Mouse (Mus musculus): ENCODE data around the gene Hid1. TPM values are rescaled to one million over a fixed set of nuclear protein-coding genes. Genes with fewer than 3 reads are reported as not detected.

The Hid1 gene
- polyA plus RNA-seq, 1 experiment from 2014 or later: 67.2 TPM

DNA sequence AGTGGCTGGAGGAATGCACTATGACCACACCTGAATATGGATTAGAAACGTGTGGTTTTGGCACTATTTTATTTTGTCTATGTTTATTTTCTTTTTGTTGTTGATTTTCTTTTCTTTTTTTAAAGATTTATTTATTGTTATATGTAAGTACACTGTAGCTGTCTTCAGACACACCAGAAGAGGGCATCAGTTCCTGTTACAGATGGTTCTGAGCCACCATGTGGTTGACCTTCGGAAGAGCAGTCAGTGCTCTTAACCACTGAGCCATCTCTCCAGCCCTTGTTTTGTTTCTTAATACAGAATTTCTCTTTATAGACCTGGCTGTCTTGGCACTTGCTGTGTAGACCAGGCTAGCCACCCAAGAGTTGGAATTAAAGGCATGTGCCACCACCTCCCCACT is 5.2 kb upstream of the Hid1 start:
- H3K36me3 ChIP-seq (replicated peaks): no peaks in the 10 kb centered on the region
- H3K4me2 ChIP-seq: no peak overlapping the region
- H3K27me3 ChIP-seq (replicated peaks): peaks cover 6% of the 10 kb centered on the region; the same call in 1 of the 2 replicates
- WGBS: 47% methylated on average over 2 of the region's 2 CpGs
- no peak overlapping the region for H3K4me3 ChIP-seq
- peaks cover 14% of the 10 kb centered on the region for H3K4me1 ChIP-seq
- H3K27ac ChIP-seq: no peak overlapping the region
- no peak overlapping the region for H3K9ac ChIP-seq
- ATAC-seq (replicated peaks): no peak
- H3K9me3 ChIP-seq: no peaks in the 10 kb centered on the region

DNA sequence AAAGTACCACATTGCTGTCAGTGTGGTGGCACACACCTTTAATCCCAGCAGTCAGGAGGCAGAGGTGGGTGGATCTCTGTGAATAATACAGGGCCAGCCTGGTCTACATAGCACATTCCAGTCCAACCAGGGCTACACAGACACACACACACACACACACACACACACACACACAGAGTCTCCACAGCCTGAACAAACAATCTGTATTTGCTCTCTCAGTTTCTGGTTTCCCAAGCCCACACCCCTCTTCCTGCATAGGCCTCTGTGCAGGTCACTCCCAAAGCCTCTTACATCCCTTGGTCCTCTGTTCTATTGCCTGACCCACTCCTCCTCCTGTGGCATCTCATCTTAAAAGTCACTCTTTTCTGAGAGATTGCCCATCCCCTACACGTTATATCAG is 4.5 kb upstream of the Hid1 start:
- H3K9ac ChIP-seq: no peak overlapping the region
- H3K4me3 ChIP-seq: no peak overlapping the region
- no peak overlapping the region for H3K27ac ChIP-seq
- peaks cover 14% of the 10 kb centered on the region for H3K4me1 ChIP-seq
- peaks cover 6% of the 10 kb centered on the region; the same call in 1 of the 2 replicates for H3K27me3 ChIP-seq (replicated peaks)
- no peak overlapping the region for H3K4me2 ChIP-seq
- whole genome bisulfite sequencing: 69% methylated on average over 1 of the region's 1 CpGs
- no peak for ATAC-seq (replicated peaks)
- H3K9me3 ChIP-seq: no peaks in the 10 kb centered on the region
- no peaks in the 10 kb centered on the region for H3K36me3 ChIP-seq (replicated peaks)

DNA sequence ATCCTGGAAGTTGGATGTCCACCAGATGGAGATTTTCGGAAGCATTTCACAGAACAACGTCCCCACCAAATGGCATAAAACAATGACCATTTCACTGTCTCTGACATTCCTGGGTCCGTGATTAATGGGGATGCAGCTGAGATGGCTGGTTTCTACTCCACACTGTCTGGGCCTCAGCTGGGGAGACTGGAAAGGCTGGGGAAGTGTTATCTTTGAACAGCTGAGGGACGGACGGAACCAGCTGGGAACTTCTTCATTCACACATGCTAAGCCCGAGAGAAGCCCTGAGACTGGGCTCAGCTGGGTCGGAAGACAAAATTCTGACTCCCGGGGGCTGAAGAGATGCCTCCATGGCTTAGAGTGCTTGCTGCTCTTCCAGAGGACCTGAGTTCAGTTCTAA is 3.8 kb upstream of the Hid1 start:
- Histone ChIP-seq H3K4me3 (no peak overlapping the region), H3K4me1 (peaks cover 20% of the 10 kb centered on the region), H3K36me3 (replicated peaks) (no peaks in the 10 kb centered on the region), H3K9me3 (no peaks in the 10 kb centered on the region), H3K4me2 (no peak overlapping the region), H3K9ac (no peak overlapping the region), H3K27me3 (replicated peaks) (peaks cover 6% of the 10 kb centered on the region; the same call in 1 of the 2 replicates), H3K27ac (no peak overlapping the region)
- WGBS: 76% methylated on average over 8 of the region's 8 CpGs
- ATAC-seq (replicated peaks): no peak

DNA sequence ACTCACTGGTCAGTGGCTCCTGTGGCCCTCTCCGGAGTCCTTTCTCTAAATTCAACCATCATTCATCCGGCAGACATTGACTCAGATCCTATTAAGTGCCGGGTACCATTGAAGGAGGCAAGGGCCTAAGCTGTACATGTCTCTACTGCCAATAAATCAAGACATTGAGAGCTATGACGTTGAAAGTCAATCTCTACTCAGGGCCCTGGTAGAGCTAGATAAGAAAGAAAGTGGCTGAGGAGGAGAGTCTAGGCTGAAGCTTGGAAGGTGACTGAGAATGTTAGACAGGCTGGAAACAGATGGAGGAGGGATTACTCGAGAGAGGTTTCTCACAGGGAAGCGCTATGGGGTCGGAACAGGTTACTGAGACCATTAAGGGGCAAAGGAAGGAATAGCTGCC is 2.8 kb upstream of the Hid1 start:
- Histone ChIP-seq H3K4me2 (no peak overlapping the region), H3K9ac (no peak overlapping the region), H3K4me1 (peaks cover 30% of the 10 kb centered on the region), H3K9me3 (no peaks in the 10 kb centered on the region), H3K4me3 (no peak overlapping the region), H3K27ac (no peak overlapping the region), H3K27me3 (replicated peaks) (peaks cover 6% of the 10 kb centered on the region; the same call in 1 of the 2 replicates), H3K36me3 (replicated peaks) (no peaks in the 10 kb centered on the region)
- ATAC-seq (replicated peaks): no peak
- WGBS: 65% methylated on average over 7 of the region's 7 CpGs

DNA sequence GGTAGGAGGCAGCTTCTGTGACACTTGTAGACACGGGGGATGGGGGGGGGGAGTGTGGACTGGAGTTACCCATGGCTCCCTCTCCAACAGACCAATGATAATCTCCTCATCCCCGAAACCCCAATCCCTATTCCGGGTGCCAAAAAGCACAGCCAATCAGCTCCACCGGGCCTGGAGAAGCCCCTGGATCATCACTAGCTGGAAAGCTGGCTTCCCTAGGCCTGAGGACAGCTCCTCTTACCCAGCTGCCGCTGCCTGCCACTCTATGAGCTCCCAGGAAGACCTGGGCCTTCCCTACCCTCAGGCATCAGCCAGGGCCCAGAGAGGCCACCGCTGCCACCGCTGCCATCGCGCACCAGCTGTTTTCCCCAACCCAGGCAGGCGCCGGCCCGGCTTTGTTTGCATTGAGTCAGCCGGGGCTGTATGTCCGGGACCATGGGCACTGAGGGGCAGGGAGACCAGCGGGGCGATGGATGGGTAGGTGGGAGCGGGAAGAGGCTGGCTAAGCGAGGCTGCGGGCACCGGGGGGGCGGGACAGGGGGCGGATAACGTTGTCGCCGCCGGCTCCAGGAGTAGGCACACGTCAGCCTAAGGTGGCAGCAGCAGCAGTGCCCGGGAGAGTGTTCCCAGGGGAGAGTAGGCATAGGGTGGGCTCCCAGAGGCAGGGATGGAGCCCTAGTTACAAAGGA is 706 bp downstream of the Hid1 start:
- peak; percentile 76 for ATAC-seq (replicated peaks)
- peak overlapping the region; percentile 80 for H3K9ac ChIP-seq
- H3K4me1 ChIP-seq: peaks cover 30% of the 10 kb centered on the region
- 0 out of 2 replicates have a peak, but pooled peaks cover 6% of the 10 kb centered on the region for H3K27me3 ChIP-seq (replicated peaks)
- peak overlapping the region; percentile 84 for H3K4me2 ChIP-seq
- peak overlapping the region; percentile 63 for H3K4me3 ChIP-seq
- no peaks in the 10 kb centered on the region for H3K9me3 ChIP-seq
- WGBS: under 1% methylated on average over 28 of the region's 28 CpGs
- H3K36me3 ChIP-seq (replicated peaks): no peaks in the 10 kb centered on the region
- H3K27ac ChIP-seq: peak overlapping the region; percentile 87

DNA sequence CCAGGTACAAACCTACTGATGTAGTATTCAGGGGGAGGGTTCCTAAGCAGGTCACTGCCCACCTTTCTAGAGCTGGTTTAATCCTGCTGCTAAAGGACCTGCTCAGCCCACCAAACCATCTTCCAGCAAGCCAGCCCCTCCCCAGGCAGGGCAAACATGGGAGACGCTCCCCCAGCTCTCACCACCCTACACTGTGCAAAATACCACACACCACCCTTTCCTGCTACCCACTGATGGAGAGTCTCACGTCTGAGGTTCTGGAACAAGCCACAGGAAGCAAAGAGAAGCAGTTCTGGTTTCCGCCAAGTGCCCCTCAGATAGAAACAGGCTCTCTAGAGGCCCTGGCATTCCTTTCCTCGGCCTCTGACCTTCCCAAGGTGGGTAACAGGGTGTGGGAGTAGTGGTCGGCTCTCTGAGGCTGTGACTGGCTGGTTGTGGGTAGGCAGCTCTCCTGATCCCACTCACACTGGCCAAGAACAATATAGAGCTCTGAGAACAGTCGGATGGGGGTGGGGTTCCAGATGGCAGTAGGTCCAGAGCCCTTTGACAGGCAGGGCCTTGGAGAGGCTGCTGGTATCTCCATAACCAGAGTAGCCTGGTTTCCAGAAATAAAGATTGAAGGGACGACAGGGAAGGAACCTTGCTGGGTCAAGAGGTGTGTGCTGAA is 1.4 kb downstream of the Hid1 start:
- H3K4me3 ChIP-seq: peak overlapping the region; percentile 63
- H3K36me3 ChIP-seq (replicated peaks): no peaks in the 10 kb centered on the region; the same call in 1 of the 2 replicates
- peak overlapping the region; percentile 84 for H3K4me2 ChIP-seq
- H3K4me1 ChIP-seq: peaks cover 30% of the 10 kb centered on the region
- no peaks in the 10 kb centered on the region for H3K9me3 ChIP-seq
- 0 out of 2 replicates have a peak, but pooled peaks cover 6% of the 10 kb centered on the region for H3K27me3 ChIP-seq (replicated peaks)
- H3K9ac ChIP-seq: peak overlapping the region; percentile 7; the same call in 1 of the 2 replicates
- WGBS: 46% methylated on average over 7 of the region's 7 CpGs
- peak; percentile 35 for ATAC-seq (replicated peaks)
- H3K27ac ChIP-seq: peak overlapping the region; percentile 87

- Histone ChIP-seq H3K27me3 (replicated peaks) (no peaks in the 10 kb centered on the region), H3K9me3 (no peaks in the 10 kb centered on the region), H3K36me3 (replicated peaks) (no peaks in the 10 kb centered on the region; the same call in 1 of the 2 replicates), H3K9ac (no peak overlapping the region), H3K4me2 (no peak overlapping the region), H3K4me1 (peaks cover 36% of the 10 kb centered on the region), H3K27ac (no peak overlapping the region), H3K4me3 (no peak overlapping the region)
- 87% methylated on average over 3 of the region's 3 CpGs for WGBS
- no peak for ATAC-seq (replicated peaks)
Measured at GRCm38 (mm10) chr11:115364136-115364535, 3.4 kb downstream of the Hid1 start.

DNA sequence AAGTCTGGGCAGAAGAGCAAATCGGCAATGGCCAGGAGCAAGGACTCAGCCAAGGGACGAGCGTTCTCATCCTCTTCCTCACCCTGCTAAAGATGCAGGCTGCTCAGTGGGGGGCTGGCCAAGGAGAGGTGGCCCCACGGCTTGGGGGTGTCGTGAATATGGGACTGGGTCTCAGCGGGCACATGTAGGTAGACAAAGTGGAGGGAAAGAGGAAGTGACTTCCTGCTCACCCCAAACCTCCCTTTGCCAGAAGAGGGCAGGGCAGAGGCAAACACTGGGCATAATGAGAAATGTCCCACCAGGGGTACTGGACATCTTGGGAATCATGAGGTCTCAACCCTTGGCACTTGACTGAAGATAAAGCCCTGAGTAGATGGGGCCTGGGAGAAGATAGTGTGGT is 7.8 kb downstream of the Hid1 start:
- WGBS: 67% methylated on average over 6 of the region's 6 CpGs
- Histone ChIP-seq H3K27ac (peak overlapping the region; percentile 14; the same call in 1 of the 2 replicates), H3K9me3 (no peaks in the 10 kb centered on the region), H3K36me3 (replicated peaks) (peaks cover 3% of the 10 kb centered on the region), H3K9ac (no peak overlapping the region), H3K4me3 (no peak overlapping the region), H3K27me3 (replicated peaks) (no peaks in the 10 kb centered on the region), H3K4me1 (peaks cover 22% of the 10 kb centered on the region), H3K4me2 (no peak overlapping the region)
- no peak for ATAC-seq (replicated peaks)

- Histone ChIP-seq H3K9ac (no peak overlapping the region), H3K36me3 (replicated peaks) (peaks cover 3% of the 10 kb centered on the region), H3K27ac (peak overlapping the region; percentile 52; the same call in 1 of the 2 replicates), H3K4me2 (no peak overlapping the region), H3K4me1 (peaks cover 18% of the 10 kb centered on the region), H3K4me3 (no peak overlapping the region), H3K27me3 (replicated peaks) (no peaks in the 10 kb centered on the region), H3K9me3 (no peaks in the 10 kb centered on the region)
- 48% methylated on average over 3 of the region's 3 CpGs for WGBS
- no peak for ATAC-seq (replicated peaks)
Measured at GRCm38 (mm10) chr11:115359293-115359692, 8.3 kb downstream of the Hid1 start.

DNA sequence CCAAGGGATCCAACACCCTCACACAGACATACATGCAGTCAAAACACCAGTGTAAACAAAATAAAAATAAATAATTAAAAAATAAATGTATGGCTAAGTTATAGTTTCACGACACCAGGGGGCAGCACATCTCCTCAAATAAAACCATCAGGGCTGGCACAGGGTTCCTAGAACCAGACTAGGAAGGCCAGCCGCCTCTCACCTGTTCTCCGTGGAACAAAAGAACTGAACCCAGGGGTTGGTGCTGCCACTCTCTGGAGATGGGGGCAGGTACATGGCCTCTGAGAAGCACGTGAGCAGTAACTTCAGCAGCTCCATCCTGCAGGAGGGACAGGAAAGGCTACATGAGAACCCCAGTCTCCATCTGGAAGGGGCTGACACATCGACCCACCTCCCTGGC is 9.1 kb downstream of the Hid1 start:
- no peaks in the 10 kb centered on the region for H3K9me3 ChIP-seq
- H3K36me3 ChIP-seq (replicated peaks): peaks cover 4% of the 10 kb centered on the region
- peak; percentile 59; the same call in 1 of the 2 replicates for ATAC-seq (replicated peaks)
- H3K4me1 ChIP-seq: peaks cover 13% of the 10 kb centered on the region
- 0 out of 2 replicates have a peak overlapping the region, but pooled peaks have one; percentile 18 for H3K9ac ChIP-seq
- 17% methylated on average over 5 of the region's 5 CpGs for WGBS
- no peak overlapping the region for H3K4me3 ChIP-seq
- H3K4me2 ChIP-seq: no peak overlapping the region
- H3K27me3 ChIP-seq (replicated peaks): no peaks in the 10 kb centered on the region
- H3K27ac ChIP-seq: peak overlapping the region; percentile 52

- Histone ChIP-seq H3K4me3 (no peak overlapping the region), H3K27ac (no peak overlapping the region), H3K4me2 (no peak overlapping the region), H3K36me3 (replicated peaks) (peaks cover 23% of the 10 kb centered on the region), H3K9ac (no peak overlapping the region), H3K4me1 (peaks cover 7% of the 10 kb centered on the region), H3K27me3 (replicated peaks) (no peaks in the 10 kb centered on the region), H3K9me3 (no peaks in the 10 kb centered on the region)
- WGBS: 9% methylated on average over 8 of the region's 8 CpGs
- peak; percentile 38; the same call in 1 of the 2 replicates for ATAC-seq (replicated peaks)
Measured at GRCm38 (mm10) chr11:115354183-115354582, 13.4 kb downstream of the Hid1 start.

- Histone ChIP-seq H3K4me3 (no peak overlapping the region), H3K9me3 (no peaks in the 10 kb centered on the region), H3K4me1 (no peaks in the 10 kb centered on the region), H3K9ac (no peak overlapping the region), H3K36me3 (replicated peaks) (peaks cover 23% of the 10 kb centered on the region), H3K27ac (no peak overlapping the region), H3K27me3 (replicated peaks) (no peaks in the 10 kb centered on the region), H3K4me2 (no peak overlapping the region)
- no peak for ATAC-seq (replicated peaks)
- WGBS: 90% methylated on average over 5 of the region's 5 CpGs
Measured at GRCm38 (mm10) chr11:115353375-115353774, 14.2 kb downstream of the Hid1 start.

All from midbrain, embryonic 15.5 days (tissue).